Mouse (Mus musculus): ENCODE measurements around the gene Dap. TPM values are rescaled to one million over a fixed set of nuclear protein-coding genes. Genes with fewer than 3 reads are reported as not detected.
A peak's percentile ranks its signal among the peaks of the same experiment; 100 is the strongest.

The Dap gene
- polyA plus RNA-seq, 1 experiment, result 214 TPM

DNA sequence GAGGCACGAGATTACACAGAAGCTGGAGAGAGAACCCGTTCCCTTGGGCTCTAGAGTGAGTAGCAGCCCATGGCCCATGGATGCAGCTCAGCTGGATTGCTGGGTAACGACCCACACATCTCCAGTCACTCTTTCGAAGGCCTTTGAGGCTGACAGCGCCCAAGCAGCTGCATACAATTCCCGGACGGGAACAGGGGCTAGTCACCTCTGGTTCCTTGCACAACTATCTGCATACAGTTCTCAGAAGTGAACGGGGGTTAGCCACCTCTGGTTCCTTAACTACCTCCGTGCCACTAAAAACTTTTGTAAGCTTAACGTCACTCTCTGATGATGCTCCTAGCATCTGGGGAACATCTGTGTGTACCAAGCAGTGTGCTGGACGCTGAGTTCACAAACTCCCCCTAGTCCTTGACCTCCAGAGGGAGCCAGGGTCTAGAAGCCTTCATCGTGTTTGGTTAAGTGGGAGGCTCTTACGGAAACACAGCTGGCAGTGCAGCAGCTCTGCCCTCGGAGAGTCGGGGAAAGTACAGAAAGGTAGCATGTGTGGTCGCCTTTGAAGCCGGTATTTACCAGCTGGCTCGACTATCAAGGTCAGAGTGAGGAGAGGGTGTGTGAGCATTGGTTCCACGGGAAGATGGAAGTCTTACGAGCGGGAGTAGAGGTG, 34.0 kb downstream of the Dap start:
- no peak overlapping the region for H3K27ac ChIP-seq (ENCODE audit: insufficient read depth, low read length)
- H3K4me1 ChIP-seq (ENCODE audit: control insufficient read depth, insufficient read depth, low read length), result no peaks in the 10 kb centered on the region; the same call in 1 of the 2 replicates
- H3K4me3 ChIP-seq (ENCODE audit: insufficient read depth, low read length), result no peak overlapping the region
- TF ChIP-seq POLR2A (IDR thresholded peaks at IDR 0.05; ENCODE audit: low read depth, low read length) (no peak), CTCF (IDR thresholded peaks at IDR 0.05; ENCODE audit: borderline replicate concordance, insufficient read depth, low read length) (no peak)

DNA sequence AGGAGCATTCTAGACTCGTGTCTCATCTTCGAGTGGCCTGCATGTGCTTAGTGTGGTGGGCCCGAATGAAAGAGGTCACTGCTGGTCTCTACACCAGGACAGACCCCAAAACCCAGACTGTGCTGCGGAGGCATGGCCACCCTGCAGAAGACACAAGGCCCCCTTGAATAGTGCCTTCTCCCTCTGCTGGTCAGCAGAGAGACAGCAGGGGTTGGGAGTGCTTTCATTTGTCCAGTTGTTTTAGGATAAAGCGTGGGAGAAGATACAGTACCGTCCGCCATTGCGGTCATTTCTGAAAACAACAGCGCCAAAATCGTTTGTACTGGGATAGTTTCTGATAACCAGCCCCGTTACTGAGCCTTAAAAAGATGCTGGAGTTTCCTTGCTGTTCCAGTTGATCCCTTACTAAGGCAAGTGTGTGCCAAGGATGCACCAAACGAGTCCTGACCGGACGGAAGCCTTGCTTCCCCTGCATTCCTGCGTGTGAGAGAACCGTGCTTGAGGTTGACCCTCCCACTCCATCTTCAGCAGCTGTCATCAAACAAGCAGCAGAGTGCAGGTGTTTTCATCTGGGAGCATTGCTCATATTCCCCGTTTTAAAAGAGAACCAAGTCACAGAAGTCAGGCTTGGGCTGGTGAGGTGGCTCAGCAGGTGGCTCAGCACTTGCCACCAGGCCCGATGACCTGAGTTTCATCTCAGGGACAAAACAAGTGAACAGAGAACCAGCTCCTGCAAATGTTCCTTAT, 34.8 kb downstream of the Dap start:
- H3K4me3 ChIP-seq (ENCODE audit: insufficient read depth, low read length), result no peak overlapping the region
- TF ChIP-seq CTCF (IDR thresholded peaks at IDR 0.05; ENCODE audit: borderline replicate concordance, insufficient read depth, low read length) (peak; percentile 27; the same call in 1 of the 2 replicates), POLR2A (IDR thresholded peaks at IDR 0.05; ENCODE audit: low read depth, low read length) (no peak)
- H3K27ac ChIP-seq (ENCODE audit: insufficient read depth, low read length), result no peak overlapping the region
- H3K4me1 ChIP-seq (ENCODE audit: control insufficient read depth, insufficient read depth, low read length), result no peaks in the 10 kb centered on the region; the same call in 1 of the 2 replicates

DNA sequence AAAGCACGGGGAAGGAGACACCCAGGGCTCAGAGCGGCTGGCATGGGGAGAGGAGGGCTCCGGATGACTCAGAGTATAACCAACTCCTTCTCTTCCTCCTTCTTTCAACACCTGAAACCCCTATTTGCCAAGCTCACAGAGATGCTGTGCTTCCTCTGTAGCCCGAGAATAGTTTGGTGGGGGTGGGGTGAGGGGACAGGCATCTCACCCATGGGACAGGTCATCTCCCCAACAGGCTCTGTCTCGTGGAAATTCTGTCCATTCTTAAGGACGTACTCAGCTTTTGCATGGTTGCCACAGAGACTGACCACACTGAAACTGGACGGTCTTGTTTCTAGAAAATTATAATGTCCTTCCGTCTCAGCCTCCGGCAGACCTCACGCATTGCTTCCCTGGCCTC, 37.0 kb downstream of the Dap start:
- no peaks in the 10 kb centered on the region; the same call in 1 of the 2 replicates for H3K4me1 ChIP-seq (ENCODE audit: control insufficient read depth, insufficient read depth, low read length)
- TF ChIP-seq CTCF (IDR thresholded peaks at IDR 0.05; ENCODE audit: borderline replicate concordance, insufficient read depth, low read length) (no peak), POLR2A (IDR thresholded peaks at IDR 0.05; ENCODE audit: low read depth, low read length) (no peak)
- H3K27ac ChIP-seq (ENCODE audit: insufficient read depth, low read length), result no peak overlapping the region
- H3K4me3 ChIP-seq (ENCODE audit: insufficient read depth, low read length), result no peak overlapping the region

DNA sequence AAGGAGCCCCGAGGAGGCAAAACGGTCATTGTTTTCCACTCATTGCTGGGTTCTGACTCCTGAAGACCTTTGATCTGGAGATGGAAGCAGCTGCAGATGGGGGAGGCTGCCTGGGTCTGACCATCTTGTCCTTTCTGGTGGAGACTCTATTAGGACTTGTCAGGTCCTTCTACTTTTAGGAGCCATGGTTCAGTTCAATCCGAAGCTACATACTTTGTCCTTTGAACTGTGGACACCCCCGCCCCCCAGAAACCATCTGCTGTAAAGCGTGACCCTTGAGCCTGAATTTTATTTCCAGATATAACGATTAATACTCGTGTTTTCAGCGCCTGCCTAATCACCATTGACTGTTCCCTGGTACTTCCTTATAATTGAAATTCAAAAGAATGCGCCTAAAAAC, 38.2 kb downstream of the Dap start:
- no peak for TF ChIP-seq CTCF (IDR thresholded peaks at IDR 0.05; ENCODE audit: borderline replicate concordance, insufficient read depth, low read length)
- TF ChIP-seq POLR2A (IDR thresholded peaks at IDR 0.05; ENCODE audit: low read depth, low read length), result no peak
- no peaks in the 10 kb centered on the region; the same call in 1 of the 2 replicates for H3K4me1 ChIP-seq (ENCODE audit: control insufficient read depth, insufficient read depth, low read length)
- H3K4me3 ChIP-seq (ENCODE audit: insufficient read depth, low read length), result no peak overlapping the region

DNA sequence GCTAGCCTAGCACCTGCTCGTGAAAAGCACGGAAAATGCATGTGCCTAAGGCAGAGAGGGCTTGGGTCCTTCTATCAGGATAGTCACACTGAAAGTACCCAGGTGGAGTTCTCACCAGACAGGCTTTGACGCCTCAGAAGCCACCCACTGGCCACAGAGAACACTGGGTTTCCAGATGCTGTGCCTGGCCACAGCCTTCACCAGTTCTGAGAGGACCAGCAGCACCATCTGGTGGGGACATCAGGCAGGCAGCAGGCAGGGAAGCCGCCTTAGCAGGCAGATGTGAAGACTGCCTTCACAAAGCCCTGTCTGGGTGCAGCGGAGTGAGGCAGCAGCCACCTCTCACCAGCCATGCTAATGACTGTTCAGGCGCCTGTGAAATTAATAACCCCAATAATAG, 40.7 kb downstream of the Dap start:
- Histone ChIP-seq H3K4me3 (ENCODE audit: insufficient read depth, low read length) (no peak overlapping the region), H3K4me1 (ENCODE audit: control insufficient read depth, insufficient read depth, low read length) (no peaks in the 10 kb centered on the region), H3K27ac (ENCODE audit: insufficient read depth, low read length) (no peak overlapping the region)
- TF ChIP-seq CTCF (IDR thresholded peaks at IDR 0.05; ENCODE audit: borderline replicate concordance, insufficient read depth, low read length), result peak; percentile 98
- no peak for TF ChIP-seq POLR2A (IDR thresholded peaks at IDR 0.05; ENCODE audit: low read depth, low read length)

More for the DNA sequence above, 38.2 kb downstream of the Dap start:
- H3K27ac ChIP-seq (ENCODE audit: insufficient read depth, low read length), result no peak overlapping the region

DNA sequence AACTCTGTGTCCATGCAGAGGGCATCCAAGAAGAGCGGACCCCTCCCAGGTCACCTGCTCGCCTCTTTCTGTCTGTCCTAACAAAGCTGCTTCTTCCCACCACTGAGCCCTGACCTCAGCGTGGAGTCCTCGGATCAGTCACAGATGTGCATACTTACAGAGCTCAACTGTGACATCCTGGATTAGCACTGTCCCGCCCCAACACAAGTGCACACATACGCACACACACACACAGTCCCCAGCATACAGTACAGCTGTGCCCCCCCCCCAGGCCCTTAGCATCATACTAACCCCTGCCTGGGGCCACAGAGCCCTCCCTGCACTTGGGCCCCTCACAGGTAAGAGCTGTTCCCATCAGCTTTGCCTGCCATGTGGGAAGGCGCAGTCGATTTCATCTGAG, 41.3 kb downstream of the Dap start:
- TF ChIP-seq CTCF (IDR thresholded peaks at IDR 0.05; ENCODE audit: borderline replicate concordance, insufficient read depth, low read length) (no peak), POLR2A (IDR thresholded peaks at IDR 0.05; ENCODE audit: low read depth, low read length) (no peak)

DNA sequence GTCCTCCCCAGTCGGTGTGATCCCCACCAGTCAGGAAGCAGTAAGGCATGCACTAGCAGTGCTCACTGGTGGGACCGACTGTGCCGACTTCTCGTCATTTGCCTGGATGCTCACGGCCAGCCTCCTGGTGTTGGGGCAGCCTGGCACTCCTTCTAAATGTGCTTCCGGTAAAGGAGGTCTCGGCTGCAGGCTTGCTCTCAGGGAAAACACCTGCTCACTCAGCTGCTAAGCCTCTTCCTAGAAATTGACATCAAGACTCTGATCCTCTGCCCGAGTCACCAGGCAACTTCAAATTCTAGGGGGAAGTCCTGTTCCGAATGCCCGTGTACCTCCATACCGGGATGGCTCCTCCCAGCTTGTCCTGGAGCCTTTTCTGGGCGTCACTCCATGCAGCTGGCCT, 41.7 kb downstream of the Dap start:
- H3K4me3 ChIP-seq (ENCODE audit: insufficient read depth, low read length), result no peak overlapping the region
- H3K4me1 ChIP-seq (ENCODE audit: control insufficient read depth, insufficient read depth, low read length), result no peaks in the 10 kb centered on the region
- no peak for TF ChIP-seq CTCF (IDR thresholded peaks at IDR 0.05; ENCODE audit: borderline replicate concordance, insufficient read depth, low read length)
- no peak for TF ChIP-seq POLR2A (IDR thresholded peaks at IDR 0.05; ENCODE audit: low read depth, low read length)
- H3K27ac ChIP-seq (ENCODE audit: insufficient read depth, low read length), result no peak overlapping the region

More for the DNA sequence above, 41.3 kb downstream of the Dap start:
- H3K4me3 ChIP-seq (ENCODE audit: insufficient read depth, low read length), result no peak overlapping the region
- H3K27ac ChIP-seq (ENCODE audit: insufficient read depth, low read length), result no peak overlapping the region
- H3K4me1 ChIP-seq (ENCODE audit: control insufficient read depth, insufficient read depth, low read length), result no peaks in the 10 kb centered on the region

DNA sequence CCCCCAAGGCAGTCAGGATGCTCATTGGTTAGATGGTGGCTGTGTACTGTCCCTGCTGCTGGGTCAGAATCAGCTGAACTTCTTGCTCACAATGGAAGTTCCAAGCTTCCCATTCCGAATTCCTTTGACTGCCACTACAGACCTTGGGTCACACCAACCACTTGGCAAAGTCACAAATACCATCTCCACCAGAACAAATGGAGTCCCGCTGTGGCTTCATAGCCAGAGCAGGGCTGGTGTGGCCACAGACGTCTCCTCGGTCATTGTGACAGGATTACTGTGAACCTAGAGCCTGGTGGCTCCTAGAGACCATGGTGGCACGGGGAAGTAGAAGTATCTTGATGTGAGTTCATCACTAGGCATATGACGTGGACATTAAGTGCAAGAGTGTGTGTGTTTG, 44.0 kb downstream of the Dap start:
- Histone ChIP-seq H3K4me3 (ENCODE audit: insufficient read depth, low read length) (no peak overlapping the region), H3K27ac (ENCODE audit: insufficient read depth, low read length) (no peak overlapping the region), H3K4me1 (ENCODE audit: control insufficient read depth, insufficient read depth, low read length) (no peaks in the 10 kb centered on the region)
- TF ChIP-seq CTCF (IDR thresholded peaks at IDR 0.05; ENCODE audit: borderline replicate concordance, insufficient read depth, low read length) (no peak), POLR2A (IDR thresholded peaks at IDR 0.05; ENCODE audit: low read depth, low read length) (no peak)

DNA sequence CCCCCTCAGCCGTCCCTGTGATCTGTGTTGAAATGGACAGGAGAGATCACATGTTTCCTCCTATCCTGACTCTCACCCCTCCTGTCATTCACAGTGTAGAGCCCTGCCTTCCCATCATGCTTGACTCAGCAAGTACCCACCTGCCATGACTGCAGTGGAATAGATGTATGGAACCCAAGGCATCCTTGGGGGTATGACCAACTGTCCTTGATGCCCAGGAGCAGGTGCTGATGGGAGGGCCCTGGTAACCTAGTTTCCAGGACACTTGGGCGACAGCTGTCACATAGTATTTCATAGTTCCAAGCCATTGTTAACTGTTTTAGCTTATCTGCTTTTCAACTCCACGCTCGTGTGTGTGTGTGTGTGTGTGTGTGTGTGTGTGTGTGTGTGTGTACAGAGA, 45.4 kb downstream of the Dap start:
- Histone ChIP-seq H3K27ac (ENCODE audit: insufficient read depth, low read length) (no peak overlapping the region), H3K4me3 (ENCODE audit: insufficient read depth, low read length) (no peak overlapping the region), H3K4me1 (ENCODE audit: control insufficient read depth, insufficient read depth, low read length) (no peaks in the 10 kb centered on the region)
- no peak for TF ChIP-seq POLR2A (IDR thresholded peaks at IDR 0.05; ENCODE audit: low read depth, low read length)
- no peak for TF ChIP-seq CTCF (IDR thresholded peaks at IDR 0.05; ENCODE audit: borderline replicate concordance, insufficient read depth, low read length)

DNA sequence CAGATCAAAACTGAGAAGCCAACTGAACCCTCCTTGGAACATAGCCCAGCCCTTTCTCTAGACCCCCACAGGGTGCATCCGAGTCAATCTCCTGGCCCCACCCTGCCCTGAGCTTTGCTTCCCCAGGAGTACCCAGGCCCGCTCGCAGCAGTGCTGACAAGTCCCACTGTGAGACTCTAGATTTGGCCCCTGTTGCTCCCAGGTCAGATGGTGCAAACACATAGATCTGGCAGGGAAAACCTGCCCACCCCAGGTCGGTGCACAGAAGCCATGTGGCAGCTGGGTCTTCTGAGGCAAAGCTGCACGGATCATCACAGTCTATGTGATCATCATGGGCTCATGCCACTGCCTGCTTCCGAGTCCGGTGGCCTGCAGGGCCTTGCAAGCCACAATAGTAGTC, 48.6 kb downstream of the Dap start:
- Histone ChIP-seq H3K4me3 (ENCODE audit: insufficient read depth, low read length) (no peak overlapping the region), H3K4me1 (ENCODE audit: control insufficient read depth, insufficient read depth, low read length) (no peaks in the 10 kb centered on the region), H3K27ac (ENCODE audit: insufficient read depth, low read length) (no peak overlapping the region)
- TF ChIP-seq CTCF (IDR thresholded peaks at IDR 0.05; ENCODE audit: borderline replicate concordance, insufficient read depth, low read length) (no peak), POLR2A (IDR thresholded peaks at IDR 0.05; ENCODE audit: low read depth, low read length) (no peak)

All from embryonic fibroblast, embryonic 13.5 days (primary cell).